Mouse (Mus musculus) E14TG2a.4 (cell line): ENCODE data around the gene Cutal.

ENCODE experiments used
- CTCF ChIP-seq: conservative IDR thresholded peaks from 2 replicates; pipeline ENCODE4 v1.5.1; 2014; ENCODE audit warnings: low read length
- NANOG ChIP-seq: IDR thresholded peaks from 2 replicates; pipeline ENCODE4 v1.6.1; 2014; ENCODE audit warnings: borderline replicate concordance, low read length, mixed read lengths

DNA sequence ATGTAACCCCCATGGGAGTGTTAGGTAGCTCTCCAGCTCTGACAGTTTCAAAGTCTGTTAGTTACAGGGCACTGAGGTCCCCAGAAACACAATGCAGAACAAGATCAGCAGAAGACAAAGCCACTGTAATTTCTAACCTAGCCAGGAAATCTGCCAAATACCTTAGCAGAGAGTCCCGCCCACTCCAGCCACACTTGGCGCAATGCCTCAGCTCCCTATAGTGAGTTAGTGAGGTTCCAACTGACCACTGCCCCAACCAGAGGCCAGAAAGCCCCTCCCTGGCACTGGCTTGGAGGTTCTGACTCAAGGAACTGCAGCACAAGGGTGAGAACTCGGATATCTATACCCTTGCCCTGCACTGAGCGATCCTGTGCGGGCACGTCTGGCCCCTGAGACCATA lies 28.5 kb downstream of the Cutal start:
- TF ChIP-seq CTCF: no peak
- TF ChIP-seq NANOG: no peak
